Mouse (Mus musculus) stomach, postnatal 0 days (tissue): ENCODE measurements around the gene Fam83f. TPM values are rescaled to one million over a fixed set of nuclear protein-coding genes. Genes with fewer than 3 reads are reported as not detected.

ENCODE experiments used
- ATAC-seq: fragments of 200-750 bp; cut with Nextera tagmentation; 2 replicates; pipeline ENCODE4 v1.8.0; 2017; ENCODE audit not compliant: low FRiP score, low TSS enrichment
- DNase-seq: peaks from one replicate; pipeline ENCODE4 v3.0.0-alpha.2; 2016; ENCODE audit warnings: low spot score
- H3K27ac ChIP-seq: fragments of 300-500 bp; sonication (generic); replicated peaks from 2 replicates; pipeline ENCODE4 v1.5.1; 2014; ENCODE audit warnings: mild to moderate bottlenecking, control low read depth
- H3K27me3 ChIP-seq: fragments of 300-500 bp; sonication (generic); 2 replicates; pipeline ENCODE4 v1.6.1; 2014; ENCODE audit warnings: low read length; ENCODE audit not compliant: control insufficient read depth, insufficient read depth
- H3K36me3 ChIP-seq: fragments of 300-500 bp; sonication (generic); 2 replicates; pipeline ENCODE4 v1.6.1; 2014; ENCODE audit warnings: low read length, mixed read lengths; ENCODE audit not compliant: control insufficient read depth, insufficient read depth
- H3K4me1 ChIP-seq: fragments of 300-500 bp; sonication (generic); replicated peaks from 2 replicates; pipeline ENCODE4 v1.6.1; 2014; ENCODE audit warnings: antibody characterized with exemption; ENCODE audit not compliant: control insufficient read depth, insufficient read depth
- H3K4me2 ChIP-seq: fragments of 300-500 bp; sonication (generic); replicated peaks from 2 replicates; pipeline ENCODE4 v1.6.1; 2014; ENCODE audit warnings: low read depth, mild to moderate bottlenecking, control low read depth, moderate library complexity
- H3K4me3 ChIP-seq: fragments of 300-500 bp; sonication (generic); 2 replicates; pipeline ENCODE4 v1.5.1; 2014; ENCODE audit warnings: low read depth, low read length, control low read depth
- H3K9ac ChIP-seq: fragments of 300-500 bp; sonication (generic); 2 replicates; pipeline ENCODE4 v1.6.1; 2014; ENCODE audit warnings: mild to moderate bottlenecking, low read length, control low read depth, mixed read lengths
- H3K9me3 ChIP-seq: fragments of 300-500 bp; sonication (generic); 2 replicates; pipeline ENCODE4 v1.6.1; 2016; ENCODE audit warnings: low read length; ENCODE audit not compliant: control insufficient read depth
- CTCF ChIP-seq: IDR thresholded peaks from 2 replicates; pipeline ENCODE4 v1.5.1; 2016; ENCODE audit warnings: antibody characterized with exemption, low read depth, mild to moderate bottlenecking, moderate library complexity
- EP300 ChIP-seq: optimal IDR thresholded peaks from 2 replicates; pipeline ENCODE3; 2016; ENCODE audit warnings: antibody characterized with exemption
- WGBS: fragments of 180-500 bp; shearing (Covaris S2); extraction: QIAGEN DNeasy Blood & Tissue Kit; methylation state at CpG from one replicate; pipeline ENCODE4 v1.1.7; 2014; 5-methylcytosine and 5-hydroxymethylcytosine counted together
- polyA plus RNA-seq: library from polyadenylated mRNA; unstranded; fragments of >200 nt; fragmentation: Nextera tagmentation; extraction: Ambion mirVana; gene quantifications from 2 replicates; pipeline ENCODE4 v1.2.1, GENCODE M21; 2015

Gene Fam83f
- polyA plus RNA-seq, 1 experiment from 2014 or later = 20.5 TPM

DNA sequence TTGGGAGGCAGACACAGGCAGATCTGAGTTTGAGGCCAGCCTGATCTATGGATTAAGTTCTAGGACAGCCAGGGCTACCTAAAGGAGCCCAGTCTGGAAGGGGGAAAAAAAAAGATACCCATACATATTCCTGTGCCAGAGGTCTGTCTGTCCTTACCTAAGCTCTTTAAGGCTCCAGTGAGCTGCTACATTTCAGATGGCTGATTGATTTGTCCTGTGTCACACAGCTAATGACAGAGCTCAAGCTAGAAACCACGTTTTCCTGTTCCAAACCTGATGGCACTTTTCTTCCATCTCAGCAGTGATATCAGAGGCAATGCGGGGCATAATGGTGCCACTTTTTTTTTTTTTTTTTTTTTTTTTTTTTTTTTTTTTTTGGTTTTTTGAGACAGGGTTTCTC, 40.3 kb upstream of the Fam83f start:
- Histone ChIP-seq H3K27me3 (no peaks in the 10 kb centered on the region), H3K9me3 (no peaks in the 10 kb centered on the region), H3K27ac (no peak overlapping the region), H3K9ac (no peak overlapping the region), H3K4me1 (no peaks in the 10 kb centered on the region), H3K4me2 (no peak overlapping the region), H3K4me3 (no peak overlapping the region), H3K36me3 (no peaks in the 10 kb centered on the region)
- WGBS = 71% methylated on average over 2 of the region's 2 CpGs
- DNase-seq (no peak), ATAC-seq (no peak)
- TF ChIP-seq EP300 = no peak
- TF ChIP-seq CTCF = no peak

DNA sequence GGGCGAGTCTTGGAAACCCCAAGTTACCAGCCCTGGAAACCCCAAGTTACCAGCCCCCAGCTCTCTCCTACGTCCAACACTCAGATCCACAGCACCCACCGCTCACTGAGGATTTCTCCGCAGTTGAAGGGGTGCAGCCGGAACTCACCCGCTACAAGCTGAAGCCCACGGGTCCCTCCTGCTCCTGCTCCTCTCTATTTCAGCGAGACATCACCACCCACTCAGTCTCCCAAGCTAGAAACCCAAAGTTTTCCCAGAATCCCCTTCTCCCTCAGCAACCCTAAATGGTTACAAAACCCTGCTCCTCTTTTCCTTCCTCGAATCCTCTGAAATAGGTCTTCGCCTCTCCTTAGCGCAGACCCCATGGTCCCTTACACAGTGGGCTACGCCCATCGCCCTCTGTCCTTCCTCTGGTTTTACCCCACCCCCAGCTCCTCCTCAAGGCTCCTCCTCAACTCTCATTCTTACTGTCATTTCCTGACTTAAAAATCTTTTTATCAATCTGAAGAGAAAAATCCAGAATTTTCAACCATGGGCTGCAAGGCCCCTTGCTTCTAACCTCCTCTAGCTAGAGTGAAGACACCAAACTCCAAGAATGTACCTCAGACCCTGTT, 39.3 kb upstream of the Fam83f start:
- Histone ChIP-seq H3K4me1 (no peaks in the 10 kb centered on the region), H3K4me2 (no peak overlapping the region), H3K36me3 (no peaks in the 10 kb centered on the region), H3K9ac (no peak overlapping the region), H3K9me3 (no peaks in the 10 kb centered on the region), H3K4me3 (no peak overlapping the region), H3K27me3 (no peaks in the 10 kb centered on the region), H3K27ac (no peak overlapping the region)
- 87% methylated on average over 13 of the region's 13 CpGs for WGBS
- ATAC-seq (no peak), DNase-seq (no peak)
- TF ChIP-seq EP300 (no peak), CTCF (no peak)

DNA sequence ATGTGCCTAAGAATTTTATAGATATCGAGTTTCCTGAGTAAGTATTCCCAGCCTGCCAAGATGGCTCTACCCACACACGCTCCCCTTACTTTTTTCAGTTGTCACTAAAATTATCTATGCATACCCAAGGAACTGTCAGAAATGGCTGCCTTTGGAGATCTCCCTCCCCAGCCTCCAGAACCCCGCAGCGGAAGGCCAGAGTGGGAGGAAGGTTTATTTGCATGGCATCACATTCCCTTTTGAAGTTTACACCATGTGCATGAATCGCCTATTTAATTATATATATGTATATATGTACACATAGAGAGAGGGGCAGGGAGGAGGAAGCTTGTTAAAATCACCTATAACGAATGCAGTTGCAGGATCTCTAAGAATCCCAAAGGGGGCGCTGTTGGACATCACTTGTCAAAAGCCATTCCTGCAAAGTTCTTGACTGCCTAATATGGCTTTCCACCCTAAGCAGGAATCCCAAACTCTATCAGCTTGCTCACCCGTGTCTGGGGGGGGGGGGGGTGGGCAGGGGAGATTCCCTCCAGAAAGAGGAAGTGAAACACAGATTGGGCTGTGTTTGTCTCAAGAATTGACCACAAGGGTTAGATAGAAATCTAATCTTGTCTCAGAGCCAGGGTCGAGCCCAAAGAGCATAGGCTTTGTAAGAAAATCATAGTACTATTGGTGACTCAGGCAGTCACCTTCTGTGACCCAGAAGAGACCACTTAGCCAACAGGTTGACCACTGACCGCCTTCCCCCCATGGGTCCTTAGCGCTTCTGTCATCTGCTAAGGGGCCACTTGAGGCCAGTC, 37.1 kb upstream of the Fam83f start:
- Histone ChIP-seq H3K9ac (no peak overlapping the region), H3K4me1 (no peaks in the 10 kb centered on the region; the same call in 1 of the 2 replicates), H3K4me2 (no peak overlapping the region), H3K27ac (no peak overlapping the region), H3K4me3 (no peak overlapping the region), H3K36me3 (no peaks in the 10 kb centered on the region), H3K9me3 (no peaks in the 10 kb centered on the region), H3K27me3 (no peaks in the 10 kb centered on the region)
- WGBS = 47% methylated on average over 11 of the region's 11 CpGs
- ATAC-seq (0 out of 2 replicates have a peak, but pooled peaks have one; percentile 23), DNase-seq (peak; percentile 48)
- TF ChIP-seq EP300 (no peak), CTCF (peak; percentile 77)

DNA sequence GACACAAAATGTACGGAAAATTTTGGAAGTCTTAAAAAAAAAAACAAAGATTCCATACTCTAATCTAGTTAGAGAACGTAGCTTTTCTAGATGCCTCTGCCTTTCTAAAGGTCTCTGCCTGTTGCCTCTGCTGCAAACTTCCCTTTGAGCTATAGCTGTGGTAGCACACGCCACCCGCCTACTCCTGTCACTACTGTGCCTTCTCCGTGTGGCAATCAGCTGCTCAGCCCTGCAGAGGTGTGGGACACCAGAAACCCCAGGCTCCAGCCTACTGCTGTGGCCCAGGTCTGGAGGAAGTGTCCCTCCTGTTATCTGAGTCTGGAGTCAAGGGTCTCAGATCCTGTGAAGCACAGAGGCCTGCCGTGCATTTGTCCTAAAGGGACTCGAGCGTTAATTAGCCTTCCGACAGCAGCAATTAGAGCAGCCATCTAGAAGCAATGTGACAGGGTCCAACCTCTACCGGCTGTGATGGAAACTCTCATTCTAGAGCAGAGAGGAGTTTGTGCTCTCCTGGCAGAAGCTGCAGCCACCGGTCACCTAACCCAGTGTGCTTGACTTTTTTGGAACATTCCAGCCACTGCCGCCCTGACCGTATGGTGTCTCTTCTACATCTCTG, 34.8 kb upstream of the Fam83f start:
- 73% methylated on average over 13 of the region's 13 CpGs for WGBS
- no peak for DNase-seq
- Histone ChIP-seq H3K27ac (no peak overlapping the region), H3K9me3 (no peaks in the 10 kb centered on the region), H3K4me2 (no peak overlapping the region), H3K9ac (no peak overlapping the region), H3K27me3 (no peaks in the 10 kb centered on the region), H3K4me3 (no peak overlapping the region), H3K4me1 (no peaks in the 10 kb centered on the region; the same call in 1 of the 2 replicates), H3K36me3 (no peaks in the 10 kb centered on the region)
- ATAC-seq = no peak
- TF ChIP-seq EP300 (no peak), CTCF (no peak)

DNA sequence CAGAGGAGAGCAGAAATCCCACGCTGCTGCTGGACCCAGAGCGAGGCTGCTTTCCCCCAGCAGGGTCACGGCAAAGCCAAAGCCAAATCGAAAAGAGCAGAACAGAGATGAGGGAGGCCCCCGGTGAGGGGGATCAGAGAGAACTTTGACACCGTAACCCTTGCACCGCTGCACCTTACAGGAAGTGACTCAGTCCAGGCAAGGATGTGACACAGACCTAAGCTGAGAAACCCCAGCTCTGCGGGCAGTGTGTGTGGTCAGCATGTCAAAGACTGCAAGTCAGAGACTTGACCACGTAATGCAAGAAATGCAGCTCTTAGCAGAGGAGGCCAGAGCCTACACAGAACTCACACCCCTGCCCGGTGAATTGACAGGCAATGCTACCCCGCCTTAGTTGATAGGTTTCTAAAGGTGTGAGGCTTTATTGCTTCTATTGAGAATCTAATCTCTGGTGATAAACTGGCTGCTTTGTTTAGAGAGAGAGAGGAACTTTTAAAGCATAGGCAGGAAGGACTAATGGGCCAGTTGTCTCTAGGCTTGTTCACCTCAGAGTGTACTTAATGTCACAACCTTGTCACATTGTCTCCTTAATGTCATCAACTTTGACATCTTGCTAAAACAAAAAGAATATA, 32.5 kb upstream of the Fam83f start:
- TF ChIP-seq CTCF (no peak), EP300 (no peak)
- DNase-seq (peak; percentile 36), ATAC-seq (peak; percentile 63)
- H3K36me3 ChIP-seq = no peaks in the 10 kb centered on the region
- peaks cover 3% of the 10 kb centered on the region; the same call in 1 of the 2 replicates for H3K4me1 ChIP-seq
- no peak overlapping the region for H3K9ac ChIP-seq
- H3K27me3 ChIP-seq = no peaks in the 10 kb centered on the region
- H3K4me2 ChIP-seq = no peak overlapping the region
- no peaks in the 10 kb centered on the region for H3K9me3 ChIP-seq
- no peak overlapping the region for H3K27ac ChIP-seq
- WGBS = 29% methylated on average over 11 of the region's 11 CpGs
- no peak overlapping the region for H3K4me3 ChIP-seq
